Mouse (Mus musculus) myocyte (in vitro differentiated cells): ENCODE results near the gene Bhmt.

Experiments used
- CEBPB ChIP-seq: IDR thresholded peaks from 2 replicates; pipeline ENCODE4 v1.6.1; 2011; ENCODE audit warnings: mild to moderate bottlenecking, moderate library complexity; ENCODE audit not compliant: poor library complexity, insufficient read depth, severe bottlenecking
- E2F4 ChIP-seq: IDR thresholded peaks from one replicate; pipeline ENCODE4 v1.6.1; 2011; ENCODE audit warnings: mild to moderate bottlenecking, control low read depth, moderate library complexity; ENCODE audit not compliant: insufficient read depth
- MAX ChIP-seq: IDR thresholded peaks from one replicate; pipeline ENCODE4 v1.6.1; 2011; ENCODE audit warnings: low read depth, mild to moderate bottlenecking, control low read depth
- MYOD1 ChIP-seq, 3 experiments: IDR thresholded peaks; one replicate each; pipeline ENCODE4 v1.6.1; 2011; ENCODE audit warnings: control low read depth in 2 of 3, low read depth in 2 of 3, mild to moderate bottlenecking in 2 of 3, moderate library complexity in 1 of 3; ENCODE audit not compliant: insufficient read length in 2 of 3, control insufficient read depth in 1 of 3
- POLR2A ChIP-seq: IDR thresholded peaks from one replicate; pipeline ENCODE4 v1.6.1; 2011; ENCODE audit warnings: low read depth, mild to moderate bottlenecking, control low read depth, moderate library complexity; ENCODE audit not compliant: insufficient read length
- POLR2AphosphoS2 ChIP-seq: IDR thresholded peaks from one replicate; pipeline ENCODE4 v1.6.1; 2011; ENCODE audit warnings: low read depth, control low read depth; ENCODE audit not compliant: insufficient read length
- TCF12 ChIP-seq: IDR thresholded peaks from one replicate; pipeline ENCODE4 v1.6.1; 2011; ENCODE audit warnings: mild to moderate bottlenecking, control low read depth; ENCODE audit not compliant: poor library complexity, insufficient read depth, severe bottlenecking
- TCF3 ChIP-seq: IDR thresholded peaks from one replicate; pipeline ENCODE4 v1.6.1; 2011; ENCODE audit warnings: low read depth, control low read depth; ENCODE audit not compliant: insufficient read length
- USF1 ChIP-seq: IDR thresholded peaks from one replicate; pipeline ENCODE4 v1.6.1; 2011; ENCODE audit warnings: low read depth, mild to moderate bottlenecking, control low read depth, moderate library complexity

DNA sequence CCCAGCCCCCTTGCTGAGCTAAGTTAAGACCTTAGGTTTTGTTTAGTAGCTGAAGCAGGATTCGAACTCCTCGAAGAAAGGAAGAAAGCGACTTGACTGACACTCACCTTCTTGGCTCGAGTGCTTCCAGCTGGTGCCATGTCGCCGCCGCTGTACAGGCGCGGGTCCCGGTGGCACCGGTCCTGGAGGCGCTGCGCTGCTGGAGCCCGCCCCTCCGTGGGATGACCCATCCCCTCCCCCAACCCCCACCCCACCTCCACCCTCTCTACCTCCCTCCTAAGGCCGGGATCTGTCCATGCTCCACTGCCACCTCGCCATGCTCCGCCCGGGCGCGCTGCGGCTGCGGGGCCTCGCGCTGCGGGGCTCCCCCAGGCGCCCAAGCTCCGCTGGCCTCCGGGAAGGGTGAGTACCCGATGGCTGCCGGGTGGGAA lies 36.4 kb upstream of the Bhmt start, which contains the start of the genes Bhmt2 and Dmgdh:
- no peak for TF ChIP-seq MAX
- no peak for TF ChIP-seq POLR2A
- TF ChIP-seq MYOD1 (IDR thresholded peaks at IDR 0.05; ENCODE audit: control insufficient read depth in 1 of 3, insufficient read length in 2 of 3, low read depth in 2 of 3) = no peak
- no peak for TF ChIP-seq E2F4
- no peak for TF ChIP-seq TCF3
- TF ChIP-seq POLR2AphosphoS2 = no peak
- no peak for TF ChIP-seq TCF12
- TF ChIP-seq USF1 = no peak
- TF ChIP-seq CEBPB = no peak
